Mouse (Mus musculus): ENCODE data around the gene Cacnb2.

DNA sequence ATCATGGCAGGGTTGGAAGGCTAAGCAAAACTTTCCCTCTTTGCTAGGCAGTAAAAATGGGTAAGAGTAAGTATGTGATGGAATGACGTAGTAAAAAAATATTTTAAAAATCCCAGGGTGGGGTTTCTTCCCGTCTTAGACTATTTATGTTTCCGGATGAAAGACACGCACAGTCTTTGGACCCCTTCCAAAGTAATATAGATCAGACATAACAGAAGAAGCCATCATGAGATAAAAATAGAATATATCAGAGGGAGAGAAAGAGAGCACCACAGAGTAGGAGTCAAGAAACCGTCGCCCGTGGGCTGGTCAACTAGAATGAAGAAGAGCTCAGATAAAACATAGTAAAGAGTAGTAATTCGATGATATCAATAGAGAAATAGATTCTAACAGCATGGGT is 107.4 kb downstream of the Cacnb2 start:
- no peak for TF ChIP-seq CTCF (IDR thresholded peaks at IDR 0.05; ENCODE audit: low read depth, low read length)
- TF ChIP-seq TAL1 (conservative IDR thresholded peaks at IDR 0.05; ENCODE audit: low read depth, low read length), result no peak
